Mouse (Mus musculus): ENCODE results near the gene Mroh7. TPM values are rescaled to one million over a fixed set of nuclear protein-coding genes. Genes with fewer than 3 reads are reported as not detected.

The Mroh7 gene
- not detected for polyA plus RNA-seq (2012; fragmentation: generic; extraction: Trizol)

DNA sequence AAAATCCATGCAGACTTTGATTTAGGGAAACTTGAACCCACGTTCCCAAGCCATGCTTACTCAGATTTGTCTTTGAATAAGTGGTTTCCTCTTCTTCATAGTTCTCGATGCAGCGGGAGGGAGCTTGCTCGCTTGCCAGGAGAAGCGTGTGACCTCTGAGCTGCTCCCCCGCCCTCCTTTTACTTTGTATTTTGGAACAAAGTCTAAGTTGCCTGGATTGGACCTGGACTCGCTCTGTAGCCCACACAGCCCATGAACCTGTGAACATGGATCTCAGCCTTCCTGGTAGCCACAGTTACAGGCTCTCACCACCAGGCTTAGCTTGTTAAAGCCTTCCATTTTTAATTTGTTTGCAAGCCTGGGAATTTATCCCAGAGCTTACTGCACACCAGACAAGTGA is at the start of gene Mroh7:
Gene Mroh7 (minus strand): TSS at position 112 of the 400 bp plus-strand sequence.

DNA sequence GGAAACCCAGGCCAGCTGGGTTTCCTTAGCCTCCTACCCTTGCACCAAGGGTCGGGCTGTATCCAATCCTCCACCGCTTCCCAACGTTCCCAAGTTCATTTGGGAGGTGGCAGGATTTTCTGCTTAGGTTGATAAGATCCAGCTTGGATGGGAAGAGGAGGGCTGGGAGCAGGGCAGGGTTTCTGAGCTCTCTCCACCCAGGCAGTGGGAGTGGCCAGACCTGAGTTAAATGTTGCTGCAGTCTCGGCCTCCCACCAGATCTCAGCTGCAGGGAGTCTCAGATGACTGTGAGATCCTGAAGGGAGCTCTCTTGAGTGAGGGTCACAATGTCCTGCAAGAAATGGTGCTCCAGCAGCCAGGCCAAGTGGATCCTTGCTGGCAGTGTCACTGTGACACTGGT is 2.9 kb upstream of the Mroh7 start, which contains the start of gene Fam151a:
Gene Fam151a (plus strand): TSS at position 254 of the 400 bp plus-strand sequence.

DNA sequence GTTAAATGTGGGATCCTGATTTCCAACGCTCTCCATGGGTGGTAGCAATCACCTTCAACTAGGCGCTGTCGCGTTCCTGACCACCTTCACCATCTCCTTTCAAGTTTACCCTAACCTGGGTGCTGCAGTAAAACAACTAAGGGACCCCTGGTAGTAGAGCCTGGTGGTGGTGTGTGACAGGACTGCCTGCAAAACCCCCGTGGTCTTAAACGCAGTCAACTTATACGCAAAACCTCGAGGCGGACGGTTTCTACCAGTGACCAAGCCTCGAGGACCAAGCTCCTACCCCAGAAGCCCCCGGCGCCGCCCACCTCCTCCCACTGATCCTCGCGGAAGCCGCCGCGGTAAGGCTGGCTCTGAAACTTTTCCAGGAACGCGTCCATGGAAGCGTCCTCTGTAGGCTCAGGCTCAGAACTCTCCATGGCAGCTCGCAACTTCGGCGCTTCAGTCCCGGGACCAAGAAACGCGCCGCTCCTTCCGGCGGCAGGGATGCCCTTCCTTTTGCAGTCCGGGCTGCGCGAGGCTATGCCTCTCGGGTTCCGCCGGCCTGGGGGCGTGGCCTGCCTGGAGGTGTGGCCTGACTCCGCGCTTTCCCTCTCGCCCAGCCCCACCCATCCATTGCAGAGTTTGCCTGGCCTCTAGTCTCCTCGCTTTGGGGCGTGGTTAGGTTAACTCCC is 52.1 kb downstream of the Mroh7 start, which contains the start of gene Ttc4:
Gene Ttc4 (minus strand): TSS at position 503 of the 677 bp plus-strand sequence.

DNA sequence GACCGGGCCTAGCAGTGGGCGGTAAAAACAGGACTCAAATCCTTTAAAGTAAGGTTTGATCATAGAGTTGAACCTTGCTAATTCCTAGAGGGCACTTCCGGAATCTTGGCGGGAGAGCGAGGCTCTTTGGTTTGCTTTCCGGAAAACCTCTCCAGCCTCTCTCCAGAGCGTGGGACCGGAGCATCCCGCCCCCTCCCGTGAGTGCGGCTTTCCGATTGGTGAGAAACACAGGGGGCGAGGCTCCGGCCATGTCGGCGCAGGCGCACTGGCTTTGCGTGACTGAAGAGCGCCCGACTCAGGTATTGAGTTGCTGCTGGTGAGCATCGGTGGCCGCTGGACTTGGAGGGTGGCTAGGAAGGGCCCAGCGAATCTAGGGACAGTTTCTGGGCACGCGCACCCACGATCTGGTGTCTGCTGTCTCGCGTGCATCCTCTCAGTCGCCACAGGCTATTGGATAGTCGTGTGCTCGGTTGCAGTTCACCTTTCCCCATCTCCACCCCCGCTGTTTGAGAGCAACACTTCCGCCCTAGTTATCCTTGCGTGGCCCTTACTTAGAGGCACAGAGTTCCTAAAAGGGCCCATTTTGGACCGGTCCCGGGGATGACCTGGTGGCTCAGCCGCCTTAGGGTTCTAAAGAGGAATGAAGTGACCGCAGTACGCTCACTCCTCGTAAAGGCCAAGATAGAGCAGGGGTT is 79.7 kb downstream of the Mroh7 start, which contains the start of gene Pars2:
Gene Pars2 (plus strand): TSS at position 237 of the 695 bp plus-strand sequence.

Other genes with a start within 250 kb of the Mroh7 start
- not detected for gene Bsnd, start 238.6 kb downstream of the Mroh7 start, polyA plus RNA-seq (2012; fragmentation: generic; extraction: Trizol)
- gene Dhcr24, start 169.9 kb downstream of the Mroh7 start, polyA plus RNA-seq (2012; fragmentation: generic; extraction: Trizol) = 10 to 100 TPM; 43.8 to 48.9 TPM
- not detected for gene Lexm, start 113.7 kb downstream of the Mroh7 start, polyA plus RNA-seq (2012; fragmentation: generic; extraction: Trizol)
- gene Ttc22, start 108.5 kb downstream of the Mroh7 start, polyA plus RNA-seq (2012; fragmentation: generic; extraction: Trizol) = 1 to 10 TPM in 1 of 2 experiments, not detected in 1; 1.2 TPM
- 1 to 10 TPM; 5.6 to 6.6 TPM for gene Pars2, start 79.9 kb downstream of the Mroh7 start, polyA plus RNA-seq (2012; fragmentation: generic; extraction: Trizol)
- 10 to 100 TPM in 1 of 2 experiments, 1 to 10 TPM in 1; 7.8 to 25.4 TPM for gene Ttc4, start 52.0 kb downstream of the Mroh7 start, polyA plus RNA-seq (2012; fragmentation: generic; extraction: Trizol)
- under 1 TPM in 1 of 2 experiments, not detected in 1; 0.04 TPM for gene Fam151a, start 3.0 kb upstream of the Mroh7 start, polyA plus RNA-seq (2012; fragmentation: generic; extraction: Trizol)
- gene Acot11, start 74.1 kb upstream of the Mroh7 start, polyA plus RNA-seq (2012; fragmentation: generic; extraction: Trizol) = under 1 TPM; 0.25 to 0.94 TPM
- 100 to 1,000 TPM in 1 of 2 experiments, 10 to 100 TPM in 1; 40.5 to 161 TPM for gene Ssbp3, start 179.8 kb upstream of the Mroh7 start, polyA plus RNA-seq (2012; fragmentation: generic; extraction: Trizol)

Data from C3H10T1/2 (cell line).